ENCODE assay signal across 11 mouse cellular contexts in genomic region chr2:84883530-84883929, GRCm38 (mm10). TPM values are rescaled to one million over a fixed set of nuclear protein-coding genes. Genes with fewer than 3 reads are reported as not detected.
DNase-seq lines count a peak whose midpoint lies in the region; ATAC-seq lines count a peak whose summit lies in the region.
"Had no signal": no experiment of that assay in that cellular context is flagged by ENCODE, and none has a peak within 500 bp of the region (broad histone marks: within the 10 kb centered on the region; RNA-seq: fewer than 3 reads in every experiment).

No protein-coding gene starts in this region.

- H3K36me3 ChIP-seq in heart, embryonic 10.5 days: no peaks in the 10 kb centered on the region
- no peaks in the 10 kb centered on the region for H3K36me3 ChIP-seq in megakaryocyte, embryonic 14.5 days (replicated peaks; ENCODE audit: low read length)
- H3K36me3 ChIP-seq in intestine, embryonic 16.5 days (ENCODE audit: control insufficient read depth, insufficient read depth, low read length): no peaks in the 10 kb centered on the region
- H3K36me3 ChIP-seq in neural tube, embryonic 13.5 days: no peaks in the 10 kb centered on the region

- peaks cover 47% of the 10 kb centered on the region for H3K4me1 ChIP-seq in heart, embryonic 10.5 days
- peaks cover 43% of the 10 kb centered on the region for H3K4me1 ChIP-seq in megakaryocyte, embryonic 14.5 days
- peaks cover 28% of the 10 kb centered on the region for H3K4me1 ChIP-seq in intestine, embryonic 16.5 days (ENCODE audit: control insufficient read depth, insufficient read depth, low read length)
- H3K4me1 ChIP-seq in neural tube, embryonic 13.5 days (replicated peaks): peaks cover 51% of the 10 kb centered on the region

- H3K4me3 ChIP-seq in heart, embryonic 10.5 days: peak overlapping the region; percentile 45
- H3K4me3 ChIP-seq in megakaryocyte, embryonic 14.5 days (replicated peaks): peak overlapping the region; percentile 53
- H3K4me3 ChIP-seq in intestine, embryonic 16.5 days (ENCODE audit: low read length): no peak overlapping the region
- peak overlapping the region; percentile 12; the same call in 1 of the 2 replicates for H3K4me3 ChIP-seq in neural tube, embryonic 13.5 days

- H3K27me3 ChIP-seq in heart, embryonic 10.5 days (ENCODE audit: insufficient read depth, poor library complexity, severe bottlenecking): peaks cover 99% of the 10 kb centered on the region
- peaks cover 94% of the 10 kb centered on the region for H3K27me3 ChIP-seq in megakaryocyte, embryonic 14.5 days (replicated peaks)
- H3K27me3 ChIP-seq in intestine, embryonic 16.5 days (replicated peaks; ENCODE audit: control insufficient read depth, insufficient read depth, low read length): peaks cover 56% of the 10 kb centered on the region
- peaks cover 83% of the 10 kb centered on the region for H3K27me3 ChIP-seq in neural tube, embryonic 13.5 days

- WGBS in heart, embryonic 10.5 days: 6% methylated on average over 11 of the region's 11 CpGs
- WGBS in intestine, embryonic 16.5 days: 9% methylated on average over 11 of the region's 11 CpGs
- WGBS in neural tube, embryonic 13.5 days: 2% methylated on average over 11 of the region's 11 CpGs

- H3K4me2 ChIP-seq in intestine, embryonic 16.5 days (ENCODE audit: low read depth, low read length): peak overlapping the region; percentile 19; the same call in 1 of the 2 replicates
- peak overlapping the region; percentile 96 for H3K4me2 ChIP-seq in neural tube, embryonic 13.5 days

- H3K27ac ChIP-seq in heart, embryonic 10.5 days: peak overlapping the region; percentile 47; the same call in 1 of the 2 replicates
- H3K27ac ChIP-seq in intestine, embryonic 16.5 days (ENCODE audit: low read length): no peak overlapping the region
- H3K27ac ChIP-seq in neural tube, embryonic 13.5 days (replicated peaks): peak overlapping the region; percentile 42; the same call in 1 of the 2 replicates
- H3K27ac ChIP-seq: liver, embryonic 14.5 days had no signal

- ATAC-seq in megakaryocyte, adult 5-6 weeks (ENCODE audit: poor library complexity, severe bottlenecking): no peak
- no peak for ATAC-seq in intestine, embryonic 16.5 days
- no peak for ATAC-seq in neural tube, embryonic 13.5 days (ENCODE audit: low read depth)
- no peak for ATAC-seq in CD4-positive, CD25-positive, alpha-beta regulatory T cell, adult 4 months

- no peaks in the 10 kb centered on the region for H3K9me3 ChIP-seq in heart, embryonic 10.5 days
- no peaks in the 10 kb centered on the region for H3K9me3 ChIP-seq in megakaryocyte, embryonic 14.5 days
- H3K9me3 ChIP-seq in intestine, embryonic 16.5 days (ENCODE audit: control insufficient read depth, low read length): no peaks in the 10 kb centered on the region
- no peaks in the 10 kb centered on the region for H3K9me3 ChIP-seq in neural tube, embryonic 13.5 days

- no peak overlapping the region for H3K9ac ChIP-seq in intestine, embryonic 16.5 days (ENCODE audit: low read depth, low read length)
- H3K9ac ChIP-seq in neural tube, embryonic 13.5 days: peak overlapping the region; percentile 43
- H3K9ac ChIP-seq: liver, embryonic 14.5 days had no signal

- DNase-seq in heart, embryonic 10.5 days (ENCODE audit: low spot score): no peak
- DNase-seq in heart, adult 9 months (ENCODE audit: low spot score in 2 of 2): no peak
- DNase-seq in adrenal gland, adult 8-10 months: no peak
- DNase-seq: cerebellum, postnatal 14 days; heart, postnatal 4 days had no signal

RNA-seq across cellular contexts. Expression of gene Rtn4rl2, which starts 3.0 kb away (rescaled TPM):
- polyA plus RNA-seq in heart, embryonic 10.5 days (2016; fragmentation: Nextera tagmentation; extraction: Ambion mirVana): 0.33 and 0.88 TPM in 2 replicates
- 2.7 and 8.4 TPM in 2 replicates for polyA plus RNA-seq in megakaryocyte, embryonic 14.5 days (2012; ENCODE audit: insufficient read depth, low replicate concordance)
- not detected in 2 replicates for total RNA-seq in megakaryocyte, adult 5-6 weeks (2015)
- total RNA-seq in megakaryocyte, adult 5-6 weeks (2017): not detected in 2 replicates
- 0.57 and 0.61 TPM in 2 replicates for polyA plus RNA-seq in intestine, embryonic 16.5 days (2015; fragmentation: Nextera tagmentation; extraction: Ambion mirVana)
- polyA plus RNA-seq in neural tube, embryonic 13.5 days (2015; fragmentation: Nextera tagmentation; extraction: Ambion mirVana): 6.8 and 7.1 TPM in 2 replicates
- not detected for polyA plus RNA-seq in CD4-positive, CD25-positive, alpha-beta regulatory T cell, adult 4 months (2017; shearing (Covaris generic))
- total RNA-seq in adrenal gland, adult 8-10 months (2022): 1 to 10 TPM; 1.2 to 1.8 (median 1.6) TPM

RNA-seq across cellular contexts. Expression of gene Slc43a1, which starts 44.9 kb away (rescaled TPM):
- 38.9 and 41.0 TPM in 2 replicates for polyA plus RNA-seq in heart, embryonic 10.5 days (2016; fragmentation: Nextera tagmentation; extraction: Ambion mirVana)
- polyA plus RNA-seq in megakaryocyte, embryonic 14.5 days (2012; ENCODE audit: insufficient read depth, low replicate concordance): 1.8 and 5.0 TPM in 2 replicates
- total RNA-seq in megakaryocyte, adult 5-6 weeks (2015): 3.7 and 5.2 TPM in 2 replicates
- total RNA-seq in megakaryocyte, adult 5-6 weeks (2017): 1.6 and 3.1 TPM in 2 replicates
- 12.8 and 14.6 TPM in 2 replicates for polyA plus RNA-seq in intestine, embryonic 16.5 days (2015; fragmentation: Nextera tagmentation; extraction: Ambion mirVana)
- 2.4 and 3.3 TPM in 2 replicates for polyA plus RNA-seq in neural tube, embryonic 13.5 days (2015; fragmentation: Nextera tagmentation; extraction: Ambion mirVana)
- polyA plus RNA-seq in CD4-positive, CD25-positive, alpha-beta regulatory T cell, adult 4 months (2017; shearing (Covaris generic)): 1 to 10 TPM; 3.8 to 4.7 TPM
- total RNA-seq in adrenal gland, adult 8-10 months (2022): 1 to 10 TPM; 3.0 to 7.5 (median 5.5) TPM

RNA-seq across cellular contexts. Expression of gene Slc43a3, which starts 52.8 kb away (rescaled TPM):
- polyA plus RNA-seq in heart, embryonic 10.5 days (2016; fragmentation: Nextera tagmentation; extraction: Ambion mirVana): 48.4 and 50.9 TPM in 2 replicates
- polyA plus RNA-seq in megakaryocyte, embryonic 14.5 days (2012; ENCODE audit: insufficient read depth, low replicate concordance): 4.4 and 9.1 TPM in 2 replicates
- 51.4 and 53.0 TPM in 2 replicates for total RNA-seq in megakaryocyte, adult 5-6 weeks (2015)
- total RNA-seq in megakaryocyte, adult 5-6 weeks (2017): 41.9 and 45.2 TPM in 2 replicates
- 43.7 and 47.7 TPM in 2 replicates for polyA plus RNA-seq in intestine, embryonic 16.5 days (2015; fragmentation: Nextera tagmentation; extraction: Ambion mirVana)
- 8.6 and 11.2 TPM in 2 replicates for polyA plus RNA-seq in neural tube, embryonic 13.5 days (2015; fragmentation: Nextera tagmentation; extraction: Ambion mirVana)
- polyA plus RNA-seq in CD4-positive, CD25-positive, alpha-beta regulatory T cell, adult 4 months (2017; shearing (Covaris generic)): 10 to 100 TPM in 1 of 2 experiments, 1 to 10 TPM in 1; 7.0 to 10.7 TPM
- 10 to 100 TPM; 63.1 to 81.5 (median 75.7) TPM for total RNA-seq in adrenal gland, adult 8-10 months (2022)

RNA-seq across cellular contexts. Expression of gene Timm10, which starts 56.7 kb away (rescaled TPM):
- polyA plus RNA-seq in heart, embryonic 10.5 days (2016; fragmentation: Nextera tagmentation; extraction: Ambion mirVana): 82.9 and 92.9 TPM in 2 replicates
- polyA plus RNA-seq in megakaryocyte, embryonic 14.5 days (2012; ENCODE audit: insufficient read depth, low replicate concordance): 9.7 TPM in 1 of 2 replicates, not detected in the other
- total RNA-seq in megakaryocyte, adult 5-6 weeks (2015): 17.7 and 18.6 TPM in 2 replicates
- 14.2 and 19.8 TPM in 2 replicates for total RNA-seq in megakaryocyte, adult 5-6 weeks (2017)
- polyA plus RNA-seq in intestine, embryonic 16.5 days (2015; fragmentation: Nextera tagmentation; extraction: Ambion mirVana): 59.7 and 61.5 TPM in 2 replicates
- 52.9 and 56.0 TPM in 2 replicates for polyA plus RNA-seq in neural tube, embryonic 13.5 days (2015; fragmentation: Nextera tagmentation; extraction: Ambion mirVana)
- 10 to 100 TPM; 34.7 to 40.8 TPM for polyA plus RNA-seq in CD4-positive, CD25-positive, alpha-beta regulatory T cell, adult 4 months (2017; shearing (Covaris generic))
- total RNA-seq in adrenal gland, adult 8-10 months (2022): 10 to 100 TPM; 28.2 to 43.5 (median 39.5) TPM
